Mouse (Mus musculus) olfactory bulb, adult 2 months (tissue): ENCODE results near the gene Lypd6b.

Experiments
- CTCF ChIP-seq: fragments of 200-500 bp; IDR thresholded peaks from 2 replicates; pipeline ENCODE4 v1.5.1; 2012; ENCODE audit warnings: low read depth, mild to moderate bottlenecking, low read length, moderate library complexity; ENCODE audit not compliant: insufficient read depth
- POLR2A ChIP-seq: fragments of 200-500 bp; IDR thresholded peaks from 2 replicates; pipeline ENCODE4 v1.6.1; 2012; ENCODE audit warnings: mild to moderate bottlenecking, low read depth, low read length, moderate library complexity; ENCODE audit not compliant: insufficient read depth

DNA sequence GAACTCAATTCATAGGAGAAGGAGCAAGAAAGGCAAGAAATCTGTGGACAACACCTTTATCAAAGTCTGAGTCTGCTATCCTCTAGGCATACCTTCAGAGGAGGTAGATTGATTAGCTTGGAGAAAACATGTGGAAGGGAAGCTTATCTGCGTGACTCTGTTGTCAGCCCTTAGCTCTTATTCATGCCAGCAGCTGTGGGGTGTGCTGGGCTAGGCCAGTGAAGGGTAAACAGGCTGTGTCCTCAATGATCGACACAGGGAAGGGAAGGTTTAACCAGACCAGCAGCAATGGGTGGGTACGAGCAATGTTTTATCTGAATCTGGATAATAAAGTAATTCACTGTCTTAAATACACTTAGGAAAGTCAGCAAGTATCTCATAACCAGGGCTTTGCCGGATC, 208.4 kb downstream of the Lypd6b start:
- TF ChIP-seq POLR2A (no peak), CTCF (no peak)
